Mouse (Mus musculus): ENCODE data around the gene Nrxn2. TPM values are rescaled to one million over a fixed set of nuclear protein-coding genes. Genes with fewer than 3 reads are reported as not detected.
A peak's percentile ranks its signal among the peaks of the same experiment; 100 is the strongest.

Gene Nrxn2
- total and polyA plus RNA-seq, 2 experiments from 2014 or later, result 54.4 to 355 TPM

GRCm38 (mm10) chr19:6454041-6454720, 35.6 kb downstream of the Nrxn2 start:
- Histone ChIP-seq H3K9ac (replicated peaks; ENCODE audit: low read length) (0 out of 2 replicates have a peak overlapping the region, but pooled peaks have one; percentile 15), H3K36me3 (ENCODE audit: insufficient read depth, low read length) (peaks cover 23% of the 10 kb centered on the region), H3K4me1 (ENCODE audit: insufficient read depth, low read length) (peaks cover 37% of the 10 kb centered on the region), H3K9me3 (ENCODE audit: low read length) (no peaks in the 10 kb centered on the region), H3K4me2 (ENCODE audit: low read depth, low read length) (no peak overlapping the region), H3K27ac (peak overlapping the region; percentile 82), H3K4me3 (ENCODE audit: low read length) (no peak overlapping the region), H3K27me3 (ENCODE audit: insufficient read depth, low read length) (no peaks in the 10 kb centered on the region)
- WGBS, result 66% methylated on average over 10 of the region's 10 CpGs
- no peak for DNase-seq (ENCODE audit: low spot score)
- ATAC-seq, result no peak
- no peak for TF ChIP-seq CTCF (IDR thresholded peaks at IDR 0.05; ENCODE audit: low read depth)

GRCm38 (mm10) chr19:6459504-6459903, 41.0 kb downstream of the Nrxn2 start:
- H3K4me1 ChIP-seq (ENCODE audit: insufficient read depth, low read length), result peaks cover 18% of the 10 kb centered on the region
- no peaks in the 10 kb centered on the region for H3K27me3 ChIP-seq (ENCODE audit: insufficient read depth, low read length)
- ATAC-seq, result no peak
- no peak for TF ChIP-seq CTCF (IDR thresholded peaks at IDR 0.05; ENCODE audit: low read depth)
- H3K4me3 ChIP-seq (ENCODE audit: low read length), result no peak overlapping the region
- 92% methylated on average over 6 of the region's 6 CpGs for WGBS
- H3K9ac ChIP-seq (replicated peaks; ENCODE audit: low read length), result no peak overlapping the region
- H3K36me3 ChIP-seq (ENCODE audit: insufficient read depth, low read length), result peaks cover 31% of the 10 kb centered on the region
- no peak overlapping the region for H3K27ac ChIP-seq
- no peaks in the 10 kb centered on the region for H3K9me3 ChIP-seq (ENCODE audit: low read length)
- no peak overlapping the region for H3K4me2 ChIP-seq (ENCODE audit: low read depth, low read length)
- DNase-seq (ENCODE audit: low spot score), result no peak

- peaks cover 14% of the 10 kb centered on the region for H3K36me3 ChIP-seq (ENCODE audit: insufficient read depth, low read length)
- H3K4me2 ChIP-seq (ENCODE audit: low read depth, low read length), result no peak overlapping the region
- no peak for ATAC-seq
- no peaks in the 10 kb centered on the region for H3K9me3 ChIP-seq (ENCODE audit: low read length)
- TF ChIP-seq CTCF (IDR thresholded peaks at IDR 0.05; ENCODE audit: low read depth), result no peak
- no peak overlapping the region for H3K4me3 ChIP-seq (ENCODE audit: low read length)
- DNase-seq (ENCODE audit: low spot score), result peak; percentile 33
- 29% methylated on average over 6 of the region's 6 CpGs for WGBS
- peak overlapping the region; percentile 26; the same call in 1 of the 2 replicates for H3K27ac ChIP-seq
- H3K4me1 ChIP-seq (ENCODE audit: insufficient read depth, low read length), result peaks cover 23% of the 10 kb centered on the region
- no peak overlapping the region for H3K9ac ChIP-seq (replicated peaks; ENCODE audit: low read length)
- H3K27me3 ChIP-seq (ENCODE audit: insufficient read depth, low read length), result no peaks in the 10 kb centered on the region
These were observed 44.3 kb downstream of the Nrxn2 start for GRCm38 (mm10) chr19:6462841-6463240.

- H3K4me3 ChIP-seq (ENCODE audit: low read length), result no peak overlapping the region
- H3K27ac ChIP-seq, result peak overlapping the region; percentile 77
- peak; percentile 44 for TF ChIP-seq CTCF (IDR thresholded peaks at IDR 0.05; ENCODE audit: low read depth)
- no peaks in the 10 kb centered on the region for H3K9me3 ChIP-seq (ENCODE audit: low read length)
- no peaks in the 10 kb centered on the region for H3K27me3 ChIP-seq (ENCODE audit: insufficient read depth, low read length)
- ATAC-seq (peak; percentile 77), DNase-seq (ENCODE audit: low spot score) (peak; percentile 64)
- peaks cover 23% of the 10 kb centered on the region for H3K4me1 ChIP-seq (ENCODE audit: insufficient read depth, low read length)
- 24% methylated on average over 10 of the region's 10 CpGs for WGBS
- H3K9ac ChIP-seq (replicated peaks; ENCODE audit: low read length), result 0 out of 2 replicates have a peak overlapping the region, but pooled peaks have one; percentile 22
- peaks cover 7% of the 10 kb centered on the region; the same call in 1 of the 2 replicates for H3K36me3 ChIP-seq (ENCODE audit: insufficient read depth, low read length)
- no peak overlapping the region for H3K4me2 ChIP-seq (ENCODE audit: low read depth, low read length)
These were observed 46.0 kb downstream of the Nrxn2 start for GRCm38 (mm10) chr19:6464306-6465071.

GRCm38 (mm10) chr19:6465090-6465489, 46.6 kb downstream of the Nrxn2 start:
- no peak overlapping the region for H3K4me3 ChIP-seq (ENCODE audit: low read length)
- H3K27me3 ChIP-seq (ENCODE audit: insufficient read depth, low read length), result no peaks in the 10 kb centered on the region
- ATAC-seq (peak; percentile 43), DNase-seq (ENCODE audit: low spot score) (peak; percentile 58)
- 0 out of 2 replicates have a peak overlapping the region, but pooled peaks have one; percentile 22 for H3K9ac ChIP-seq (replicated peaks; ENCODE audit: low read length)
- peaks cover 7% of the 10 kb centered on the region; the same call in 1 of the 2 replicates for H3K36me3 ChIP-seq (ENCODE audit: insufficient read depth, low read length)
- no peaks in the 10 kb centered on the region for H3K9me3 ChIP-seq (ENCODE audit: low read length)
- no peak overlapping the region for H3K4me2 ChIP-seq (ENCODE audit: low read depth, low read length)
- H3K27ac ChIP-seq, result peak overlapping the region; percentile 77
- TF ChIP-seq CTCF (IDR thresholded peaks at IDR 0.05; ENCODE audit: low read depth), result no peak
- H3K4me1 ChIP-seq (ENCODE audit: insufficient read depth, low read length), result peaks cover 23% of the 10 kb centered on the region
- WGBS, result 19% methylated on average over 5 of the region's 5 CpGs

- H3K4me1 ChIP-seq (ENCODE audit: insufficient read depth, low read length), result peaks cover 23% of the 10 kb centered on the region
- TF ChIP-seq CTCF (IDR thresholded peaks at IDR 0.05; ENCODE audit: low read depth), result peak; percentile 25; the same call in 1 of the 2 replicates
- 96% methylated on average over 3 of the region's 3 CpGs for WGBS
- DNase-seq (ENCODE audit: low spot score) (no peak), ATAC-seq (no peak)
- no peak overlapping the region for H3K4me2 ChIP-seq (ENCODE audit: low read depth, low read length)
- H3K4me3 ChIP-seq (ENCODE audit: low read length), result no peak overlapping the region
- no peaks in the 10 kb centered on the region for H3K9me3 ChIP-seq (ENCODE audit: low read length)
- H3K36me3 ChIP-seq (ENCODE audit: insufficient read depth, low read length), result no peaks in the 10 kb centered on the region
- H3K27me3 ChIP-seq (ENCODE audit: insufficient read depth, low read length), result no peaks in the 10 kb centered on the region
- H3K9ac ChIP-seq (replicated peaks; ENCODE audit: low read length), result no peak overlapping the region
- H3K27ac ChIP-seq, result no peak overlapping the region
These were observed 48.4 kb downstream of the Nrxn2 start for GRCm38 (mm10) chr19:6466945-6467344.

Measured in hindbrain, postnatal 0 days (tissue).